Mouse (Mus musculus) heart, postnatal 0 days (tissue): ENCODE data around the gene Ilf2.

Experiments used
- CTCF ChIP-seq: IDR thresholded peaks from 2 replicates; pipeline ENCODE4 v1.5.1; 2016; ENCODE audit warnings: antibody characterized with exemption, control low read depth, low read depth
- EP300 ChIP-seq: IDR thresholded peaks from 2 replicates; pipeline ENCODE4 v1.6.1; 2016; ENCODE audit warnings: antibody characterized with exemption, low read depth

DNA sequence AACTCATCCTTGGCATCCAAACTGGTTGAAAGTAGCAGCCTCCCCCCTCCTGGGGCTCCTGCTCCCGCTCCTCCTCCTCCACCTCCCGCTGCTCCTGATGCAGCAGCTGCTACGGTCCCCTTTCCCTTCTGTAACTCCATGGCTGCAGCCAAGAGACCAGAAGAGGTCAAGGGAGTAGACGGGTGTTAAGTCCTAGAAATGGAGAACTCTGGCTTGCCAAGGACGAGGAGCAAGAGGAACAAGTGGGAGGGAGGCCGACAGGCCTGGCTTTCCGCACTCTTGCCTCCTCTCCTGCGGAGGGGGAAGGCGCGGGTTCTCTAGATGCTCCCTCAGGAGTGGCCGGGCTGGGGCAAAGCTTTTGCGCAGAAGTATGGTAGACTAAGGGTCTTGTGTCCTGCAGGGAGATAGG lies 43.1 kb upstream of the Ilf2 start:
- no peak for TF ChIP-seq CTCF
- TF ChIP-seq EP300: no peak
